Mouse (Mus musculus): ENCODE data around the gene Capn8.

The Capn8 gene

GRCm38 (mm10) chr1:182553649-182554375 is 11.0 kb upstream of the Capn8 start:
- DNase-seq, result peak; percentile 57 to 72

DNA sequence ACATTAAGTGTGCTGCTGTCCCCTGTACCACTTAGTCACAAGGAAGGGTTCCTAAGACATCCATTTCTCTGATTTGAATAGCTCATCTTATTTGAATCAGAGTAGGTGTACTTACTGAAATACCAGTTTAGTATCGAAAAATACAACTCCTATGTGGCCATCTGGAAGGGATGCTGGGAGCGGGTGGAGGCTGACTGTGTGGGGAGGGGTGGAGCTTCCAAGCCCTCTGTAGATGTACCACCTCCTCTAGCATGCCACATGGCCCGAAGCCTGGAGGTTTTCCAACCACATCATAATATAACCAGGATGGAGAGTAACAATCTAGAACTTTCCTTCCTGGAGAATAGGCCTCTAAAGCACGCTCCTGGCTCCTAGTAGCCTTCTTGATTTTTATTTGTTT is 6.5 kb upstream of the Capn8 start:
- no peak for DNase-seq

DNA sequence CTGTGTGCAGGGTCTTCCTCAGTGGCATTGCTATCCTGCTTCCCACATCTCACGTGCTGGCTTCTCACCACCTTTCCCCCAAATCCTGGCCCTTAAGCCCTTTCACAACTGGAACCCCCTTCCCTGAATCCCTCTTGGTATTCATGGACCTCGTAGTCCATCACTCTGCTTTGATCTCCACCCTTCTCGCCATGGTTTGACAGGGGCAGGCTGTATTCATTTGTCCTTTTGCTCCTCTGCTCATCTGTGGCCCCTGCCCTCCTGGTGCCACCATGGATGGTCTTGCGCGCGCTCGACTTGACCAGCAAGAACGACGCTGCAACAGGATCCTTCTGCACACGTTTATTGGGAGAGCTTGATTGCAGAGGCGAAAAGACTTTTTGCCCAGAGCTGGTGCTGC is 5.3 kb upstream of the Capn8 start:
- DNase-seq, result no peak

GRCm38 (mm10) chr1:182560390-182561098 is 4.3 kb upstream of the Capn8 start:
- peak; percentile 28 to 49 for DNase-seq

- no peak for DNase-seq
Measured at GRCm38 (mm10) chr1:182561945-182562514, 2.8 kb upstream of the Capn8 start.

GRCm38 (mm10) chr1:182562576-182563370 is 2.0 kb upstream of the Capn8 start:
- no peak for DNase-seq

DNA sequence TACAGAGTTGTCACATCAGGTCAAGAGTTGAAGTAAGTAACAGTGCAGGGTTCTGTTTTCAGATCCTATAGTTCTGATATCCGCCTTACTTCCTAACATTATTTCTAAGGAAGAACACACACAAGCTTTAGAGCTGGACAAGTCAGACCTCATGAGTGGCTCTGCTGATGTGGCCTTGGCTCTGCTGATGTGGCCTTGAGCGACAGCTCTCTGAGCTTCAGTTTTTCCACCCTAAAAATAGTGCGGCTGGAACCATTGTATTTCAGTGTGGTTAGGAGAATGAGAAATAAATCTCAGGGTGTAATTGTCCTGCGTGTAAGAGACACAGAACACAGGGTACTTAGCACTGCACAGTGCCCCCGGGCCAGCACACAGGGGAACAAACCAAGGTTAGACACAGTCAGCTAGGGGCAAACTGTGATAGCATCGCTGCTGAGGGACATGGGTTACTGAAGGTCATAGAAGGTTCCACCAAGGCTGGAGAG is 586 bp downstream of the Capn8 start:
- DNase-seq, result no peak

GRCm38 (mm10) chr1:182571148-182571547 is 6.3 kb downstream of the Capn8 start:
- no peak for DNase-seq

GRCm38 (mm10) chr1:182571973-182572372 is 7.2 kb downstream of the Capn8 start:
- DNase-seq, result no peak

DNA sequence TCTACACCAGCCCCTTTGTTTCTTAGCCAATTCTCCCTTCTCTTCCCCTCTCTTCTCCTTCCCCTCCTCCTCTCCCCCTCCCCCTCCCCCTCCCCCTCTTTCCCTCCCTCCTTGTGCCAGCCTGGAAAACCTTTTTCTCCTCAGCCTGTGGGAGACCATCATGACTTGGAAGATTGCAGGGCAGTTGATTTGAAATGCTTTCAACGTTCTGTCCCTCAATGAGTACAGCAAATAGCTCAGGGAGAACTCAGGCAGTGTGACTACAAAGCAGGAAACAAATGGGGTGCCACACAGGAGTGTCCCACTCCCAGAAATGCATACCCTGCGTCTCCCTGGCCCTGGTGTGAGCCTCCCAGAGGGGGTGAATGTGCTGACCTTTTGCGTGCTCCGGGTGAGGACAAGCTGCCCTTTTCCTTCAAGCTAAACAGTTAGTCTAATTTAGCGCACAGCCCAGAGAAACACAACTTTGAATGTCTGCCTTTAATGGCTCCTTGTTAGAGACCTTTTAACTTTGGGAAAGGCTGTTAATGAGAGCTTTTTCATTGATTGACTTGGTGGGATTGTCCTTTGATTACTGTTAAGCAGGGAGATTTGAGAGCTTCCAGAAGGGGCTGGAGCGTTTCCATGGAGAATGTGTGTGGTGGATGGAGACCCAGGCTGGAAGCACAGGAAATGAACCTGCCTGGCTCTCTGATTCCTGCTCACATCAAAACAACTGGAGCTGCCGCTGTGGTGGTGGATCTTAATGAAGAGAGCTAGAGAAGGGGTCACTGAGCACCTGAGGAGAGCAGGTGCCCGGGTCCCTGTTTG is 9.3 kb downstream of the Capn8 start:
- no peak for DNase-seq

- DNase-seq, result no peak
Measured at GRCm38 (mm10) chr1:182574666-182575049, 9.9 kb downstream of the Capn8 start.

GRCm38 (mm10) chr1:182584169-182584568 is 19.4 kb downstream of the Capn8 start:
- DNase-seq, result no peak

DNA sequence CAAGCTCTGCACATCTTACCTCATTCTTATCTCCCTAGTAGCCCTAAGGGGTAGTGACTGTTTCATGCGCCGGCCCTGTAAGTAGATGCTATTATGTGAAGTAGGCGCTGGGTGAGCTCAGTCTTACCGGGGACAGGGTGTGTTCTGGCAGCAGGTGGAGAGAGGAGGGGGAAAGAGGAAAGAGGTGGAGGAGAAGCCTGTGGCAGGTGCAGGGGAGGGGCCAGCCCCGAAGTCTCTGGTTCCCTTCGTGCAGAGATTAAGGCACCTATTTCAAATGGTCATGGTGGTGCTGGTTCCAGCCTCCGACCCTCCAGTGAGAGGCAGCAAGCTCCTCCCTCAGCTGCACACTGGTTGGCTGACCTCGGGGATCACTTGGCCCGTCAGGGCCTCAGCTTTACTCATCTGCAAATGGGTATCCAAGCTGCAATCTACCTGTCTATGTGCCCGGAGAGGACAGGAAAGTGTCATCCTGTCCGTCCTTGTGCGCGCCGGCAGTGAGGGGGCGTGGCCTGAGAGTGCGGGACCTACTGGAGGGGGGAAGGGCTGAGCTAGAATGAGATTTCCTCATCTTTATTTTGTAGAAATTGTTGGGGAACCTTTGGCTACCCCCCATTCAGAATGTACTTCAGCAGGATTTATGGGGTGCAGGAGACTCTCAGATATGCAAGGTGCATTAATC is 20.5 kb downstream of the Capn8 start:
- DNase-seq, result peak in 1 of 2 experiments; percentile 5

DNA sequence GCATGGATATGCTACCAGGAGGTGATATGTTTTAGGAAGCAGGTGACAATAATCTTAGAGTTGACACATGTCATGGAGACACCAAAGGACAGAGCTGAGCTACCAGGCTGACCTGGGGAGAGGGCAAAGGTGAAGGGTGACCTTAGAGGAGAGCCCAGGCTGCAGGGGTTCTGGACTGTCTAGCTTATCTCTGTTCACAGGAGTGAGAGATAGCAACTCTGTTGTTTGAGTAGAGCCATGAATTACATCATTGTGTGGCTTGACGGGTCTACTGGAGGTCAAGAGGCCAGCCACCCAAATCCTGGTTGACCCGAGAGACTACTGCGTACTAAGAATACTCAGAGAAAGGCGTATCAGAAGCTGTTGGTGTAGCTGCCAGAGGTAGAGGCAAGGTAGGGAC is 22.9 kb downstream of the Capn8 start:
- DNase-seq, result no peak

DNA sequence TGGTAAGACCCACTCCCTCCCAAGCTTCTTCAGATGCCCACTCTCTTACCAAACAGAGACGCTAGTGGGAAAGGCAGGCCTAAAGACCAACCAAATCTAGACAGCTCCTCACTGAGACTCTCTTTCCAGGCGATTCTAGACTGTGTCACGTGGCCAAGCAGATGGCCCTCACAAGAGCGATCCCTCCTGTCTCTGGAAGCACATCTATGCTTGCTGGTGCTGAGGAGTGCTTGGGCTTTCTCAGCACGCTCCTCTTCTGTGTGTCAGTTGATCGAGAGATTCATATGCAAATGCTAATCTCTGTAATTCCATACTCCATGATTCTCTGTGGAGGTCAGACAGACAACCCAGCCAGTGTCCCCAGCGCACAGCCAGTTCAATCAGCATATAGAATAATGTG is 26.7 kb downstream of the Capn8 start:
- DNase-seq, result no peak

- DNase-seq, result no peak
Measured at GRCm38 (mm10) chr1:182592436-182592835, 27.6 kb downstream of the Capn8 start.

DNA sequence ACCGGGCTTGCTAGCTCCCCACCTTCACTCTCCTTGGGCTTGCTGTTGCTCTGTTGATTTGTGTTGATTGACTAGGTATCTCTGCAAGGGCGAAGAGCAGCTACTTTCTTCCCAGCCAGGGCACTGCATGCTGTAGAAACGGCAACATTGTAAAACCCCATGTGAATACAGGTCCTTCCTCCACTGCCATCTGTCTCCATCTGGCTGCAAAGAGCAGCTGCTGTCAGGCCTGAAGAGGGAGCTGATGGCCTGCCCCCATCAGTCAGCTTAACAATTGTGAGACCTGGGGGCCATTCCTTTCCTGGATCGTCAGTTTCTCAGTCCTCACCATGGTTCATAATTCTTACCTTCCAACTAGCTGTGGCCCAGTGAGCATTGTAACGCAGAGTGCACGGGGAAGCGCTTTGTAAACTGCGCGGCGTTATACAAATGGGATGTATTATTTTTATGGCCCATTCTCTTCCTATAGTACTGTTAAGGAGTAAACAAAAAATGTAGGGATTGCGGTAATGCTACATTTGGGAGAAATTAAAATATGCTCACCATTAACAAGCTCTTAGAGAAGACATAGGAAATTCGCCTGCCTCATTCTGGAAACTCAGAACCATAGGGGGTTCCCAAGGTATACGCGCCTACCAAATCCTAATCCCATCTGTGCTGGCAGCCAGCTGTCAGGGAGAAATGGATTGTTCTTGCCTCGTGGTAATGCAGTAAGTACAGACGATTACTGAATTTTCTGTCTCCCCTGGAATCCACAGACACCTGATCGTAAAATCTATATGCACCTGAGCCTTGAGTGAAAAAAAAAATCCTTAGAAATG is 40.7 kb downstream of the Capn8 start:
- no peak for DNase-seq

- DNase-seq, result peak; percentile 10 to 29
Measured at GRCm38 (mm10) chr1:182609701-182610335, 45.0 kb downstream of the Capn8 start.

DNA sequence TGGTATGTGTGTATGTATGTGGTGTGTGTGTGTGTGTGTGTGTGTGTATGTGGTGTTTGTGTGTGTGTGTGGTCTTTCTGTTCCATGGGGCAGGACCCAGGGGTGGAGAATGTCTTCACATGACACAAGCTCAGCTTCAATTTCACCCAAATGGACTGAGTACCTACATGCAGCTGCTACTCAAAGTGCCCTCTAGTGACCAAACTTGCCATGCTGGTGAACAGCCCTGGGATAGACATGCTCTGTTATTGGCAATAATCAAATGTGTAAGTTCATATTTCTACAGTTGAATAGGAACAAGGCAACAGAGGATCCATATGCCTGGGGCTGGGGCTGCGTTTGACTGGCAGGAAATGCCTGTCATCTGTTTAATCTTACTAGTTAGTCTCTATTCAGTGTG is 50.7 kb downstream of the Capn8 start:
- no peak for DNase-seq
